In the genomic region with DNA sequence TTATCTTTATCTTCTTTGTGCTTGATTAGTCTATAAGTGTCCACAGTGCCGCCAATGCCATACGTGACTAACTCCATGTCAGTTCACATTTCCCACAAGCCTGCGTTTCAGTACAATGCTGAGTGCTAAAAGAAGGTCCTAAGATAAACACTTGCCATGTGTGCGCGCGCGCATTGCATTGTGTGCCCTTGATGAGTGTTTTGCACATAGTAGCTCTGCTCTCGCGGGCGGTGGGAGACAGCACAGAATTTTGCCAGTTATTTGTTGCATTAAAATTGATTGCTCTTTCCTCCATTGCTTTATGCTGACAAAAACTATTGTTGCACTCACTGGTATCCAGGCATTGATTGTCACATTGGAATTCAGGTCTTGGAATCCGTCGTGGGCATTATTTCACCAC, we compare ENCODE assay signal across 13 mouse cellular contexts.
DNase-seq lines count a peak whose midpoint lies in the region; ATAC-seq and TF ChIP-seq lines count a peak whose summit lies in the region.
"Had no signal": no experiment of that assay in that cellular context is flagged by ENCODE, and none has a peak within 500 bp of the region (broad histone marks: within the 10 kb centered on the region; RNA-seq: fewer than 3 reads in every experiment).

No protein-coding gene starts in this region.

- H3K27ac ChIP-seq in lung, embryonic 15.5 days = no peak overlapping the region
- H3K27ac ChIP-seq in forebrain, embryonic 12.5 days = no peak overlapping the region
- no peak overlapping the region for H3K27ac ChIP-seq in hindbrain, postnatal 0 days
- no peak overlapping the region for H3K27ac ChIP-seq in neural tube, embryonic 15.5 days (replicated peaks)
- no peak overlapping the region for H3K27ac ChIP-seq in intestine, embryonic 16.5 days (ENCODE audit: low read length)
- H3K27ac ChIP-seq: liver, embryonic 15.5 days had no signal

- H3K27me3 ChIP-seq in lung, embryonic 15.5 days = no peaks in the 10 kb centered on the region
- H3K27me3 ChIP-seq in forebrain, embryonic 12.5 days = no peaks in the 10 kb centered on the region
- no peaks in the 10 kb centered on the region for H3K27me3 ChIP-seq in hindbrain, postnatal 0 days (ENCODE audit: insufficient read depth, low read length)
- H3K27me3 ChIP-seq in neural tube, embryonic 15.5 days (replicated peaks) = no peaks in the 10 kb centered on the region
- H3K27me3 ChIP-seq in intestine, embryonic 16.5 days (replicated peaks; ENCODE audit: control insufficient read depth, insufficient read depth, low read length) = no peaks in the 10 kb centered on the region

- 65% methylated on average over 12 of the region's 12 CpGs for WGBS in lung, embryonic 15.5 days
- whole genome bisulfite sequencing in forebrain, embryonic 12.5 days = 37% methylated on average over 12 of the region's 12 CpGs
- 30% methylated on average over 12 of the region's 12 CpGs for WGBS in hindbrain, postnatal 0 days
- WGBS in neural tube, embryonic 15.5 days = 33% methylated on average over 12 of the region's 12 CpGs
- WGBS in intestine, embryonic 16.5 days = 78% methylated on average over 12 of the region's 12 CpGs

- H3K36me3 ChIP-seq in lung, embryonic 15.5 days = no peaks in the 10 kb centered on the region
- no peaks in the 10 kb centered on the region for H3K36me3 ChIP-seq in forebrain, embryonic 12.5 days (replicated peaks)
- H3K36me3 ChIP-seq in hindbrain, postnatal 0 days (ENCODE audit: insufficient read depth, low read length) = no peaks in the 10 kb centered on the region
- no peaks in the 10 kb centered on the region for H3K36me3 ChIP-seq in neural tube, embryonic 15.5 days
- no peaks in the 10 kb centered on the region for H3K36me3 ChIP-seq in intestine, embryonic 16.5 days (ENCODE audit: control insufficient read depth, insufficient read depth, low read length)
- H3K36me3 ChIP-seq: liver, embryonic 15.5 days had no signal

- H3K4me2 ChIP-seq in lung, embryonic 15.5 days = no peak overlapping the region
- peak overlapping the region; percentile 21 for H3K4me2 ChIP-seq in forebrain, embryonic 12.5 days
- peak overlapping the region; percentile 1; the same call in 1 of the 2 replicates for H3K4me2 ChIP-seq in hindbrain, postnatal 0 days (ENCODE audit: low read depth, low read length)
- H3K4me2 ChIP-seq in neural tube, embryonic 15.5 days = peak overlapping the region; percentile 36
- H3K4me2 ChIP-seq in intestine, embryonic 16.5 days (ENCODE audit: low read depth, low read length) = no peak overlapping the region
- H3K4me2 ChIP-seq: liver, embryonic 15.5 days had no signal

- H3K9ac ChIP-seq in lung, embryonic 15.5 days = no peak overlapping the region
- H3K9ac ChIP-seq in forebrain, embryonic 12.5 days = no peak overlapping the region
- no peak overlapping the region for H3K9ac ChIP-seq in hindbrain, postnatal 0 days (replicated peaks; ENCODE audit: low read length)
- no peak overlapping the region for H3K9ac ChIP-seq in neural tube, embryonic 15.5 days (replicated peaks)
- no peak overlapping the region for H3K9ac ChIP-seq in intestine, embryonic 16.5 days (ENCODE audit: low read depth, low read length)
- H3K9ac ChIP-seq: liver, embryonic 15.5 days had no signal

- no peak for TF ChIP-seq CTCF in hindbrain, postnatal 0 days (IDR thresholded peaks at IDR 0.05; ENCODE audit: low read depth)

- no peak overlapping the region for H3K4me3 ChIP-seq in lung, embryonic 15.5 days
- no peak overlapping the region for H3K4me3 ChIP-seq in forebrain, embryonic 12.5 days (replicated peaks)
- no peak overlapping the region for H3K4me3 ChIP-seq in hindbrain, postnatal 0 days (ENCODE audit: low read length)
- H3K4me3 ChIP-seq in neural tube, embryonic 15.5 days (replicated peaks) = no peak overlapping the region
- H3K4me3 ChIP-seq in intestine, embryonic 16.5 days (ENCODE audit: low read length) = no peak overlapping the region
- H3K4me3 ChIP-seq: liver, embryonic 15.5 days had no signal

- no peaks in the 10 kb centered on the region for H3K9me3 ChIP-seq in lung, embryonic 15.5 days
- H3K9me3 ChIP-seq in forebrain, embryonic 12.5 days = no peaks in the 10 kb centered on the region
- no peaks in the 10 kb centered on the region for H3K9me3 ChIP-seq in hindbrain, postnatal 0 days (ENCODE audit: low read length)
- H3K9me3 ChIP-seq in neural tube, embryonic 15.5 days (replicated peaks) = no peaks in the 10 kb centered on the region
- H3K9me3 ChIP-seq in intestine, embryonic 16.5 days (ENCODE audit: control insufficient read depth, low read length) = no peaks in the 10 kb centered on the region
- H3K9me3 ChIP-seq: liver, embryonic 15.5 days had no signal

- peak; percentile 27; the same call in 1 of the 2 replicates for ATAC-seq in lung, embryonic 15.5 days (ENCODE audit: borderline replicate concordance, extremely low read depth, low FRiP score, low TSS enrichment)
- ATAC-seq in forebrain, embryonic 12.5 days (ENCODE audit: low FRiP score) = peak; percentile 71; the same call in 1 of the 2 replicates
- peak; percentile 49; the same call in 1 of the 2 replicates for ATAC-seq in hindbrain, postnatal 0 days
- peak; percentile 47; the same call in 1 of the 2 replicates for ATAC-seq in neural tube, embryonic 15.5 days (ENCODE audit: low FRiP score)
- ATAC-seq in intestine, embryonic 16.5 days = no peak

- no peak for DNase-seq in lung, adult 18-20 months
- DNase-seq in hindbrain, postnatal 0 days (ENCODE audit: low spot score) = peak; percentile 46
- no peak for DNase-seq in spleen, postnatal 36 days (ENCODE audit: low spot score in 2 of 2)
- no peak for DNase-seq in layer of hippocampus, postnatal 14 days (ENCODE audit: low spot score in 2 of 2)
- DNase-seq: adrenal gland, postnatal 14 days; cerebellum, adult 11-12 months; kidney, postnatal 14 days; thymus, postnatal 36 days had no signal

- H3K4me1 ChIP-seq in lung, embryonic 15.5 days = no peaks in the 10 kb centered on the region
- peaks cover 26% of the 10 kb centered on the region for H3K4me1 ChIP-seq in forebrain, embryonic 12.5 days
- H3K4me1 ChIP-seq in hindbrain, postnatal 0 days (ENCODE audit: insufficient read depth, low read length) = no peaks in the 10 kb centered on the region
- H3K4me1 ChIP-seq in neural tube, embryonic 15.5 days = peaks cover 13% of the 10 kb centered on the region
- H3K4me1 ChIP-seq in intestine, embryonic 16.5 days (ENCODE audit: control insufficient read depth, insufficient read depth, low read length) = peaks cover 3% of the 10 kb centered on the region; the same call in 1 of the 2 replicates

Comparison
In these comparisons a context has a peak if more than half of its experiments do, and no peak if none do; other contexts are left out.
1. H3K4me2 ChIP-seq: peak in forebrain, embryonic 12.5 days (single experiment), hindbrain, postnatal 0 days (single experiment) and neural tube, embryonic 15.5 days (single experiment); none in lung, embryonic 15.5 days (single experiment) and intestine, embryonic 16.5 days (single experiment).